Mouse (Mus musculus) forebrain, embryonic 14.5 days (tissue): Measurements from ENCODE around the gene Rag2. TPM values are rescaled to one million over a fixed set of nuclear protein-coding genes. Genes with fewer than 3 reads are reported as not detected.

ENCODE experiments used
- ATAC-seq: fragments of 200-750 bp; cut with Nextera tagmentation; 2 replicates; pipeline ENCODE4 v1.8.0; 2017; ENCODE audit warnings: mild to moderate bottlenecking, moderate library complexity
- DNase-seq: peaks from one replicate; pipeline ENCODE4 v3.0.0-alpha.2; 2015; ENCODE audit warnings: low spot score
- H3K27ac ChIP-seq: fragments of 300-500 bp; sonication (generic); 2 replicates; pipeline ENCODE4 v1.5.1; 2014; ENCODE audit warnings: low read depth, mild to moderate bottlenecking, control low read depth, low read length, moderate library complexity
- H3K27me3 ChIP-seq: fragments of 300-500 bp; sonication (generic); replicated peaks from 2 replicates; pipeline ENCODE4 v1.6.1; 2014; ENCODE audit warnings: low read length, control low read depth, mixed read lengths; ENCODE audit not compliant: control insufficient read depth, insufficient read depth
- H3K36me3 ChIP-seq: fragments of 300-500 bp; sonication (generic); 2 replicates; pipeline ENCODE4 v1.6.1; 2014; ENCODE audit warnings: low read length, control low read depth; ENCODE audit not compliant: control insufficient read depth, insufficient read depth
- H3K4me1 ChIP-seq: fragments of 300-500 bp; sonication (generic); 2 replicates; pipeline ENCODE4 v1.6.1; 2014; ENCODE audit warnings: antibody characterized with exemption, low read length, control low read depth; ENCODE audit not compliant: control insufficient read depth, insufficient read depth
- H3K4me2 ChIP-seq: fragments of 300-500 bp; sonication (generic); 2 replicates; pipeline ENCODE4 v1.6.1; 2014; ENCODE audit warnings: mild to moderate bottlenecking, control low read depth, low read length
- H3K4me3 ChIP-seq: fragments of 300-500 bp; sonication (generic); 2 replicates; pipeline ENCODE4 v1.5.1; 2014; ENCODE audit warnings: low read depth, low read length, control low read depth
- H3K9ac ChIP-seq: fragments of 300-500 bp; sonication (generic); 2 replicates; pipeline ENCODE4 v1.6.1; 2014; ENCODE audit warnings: mild to moderate bottlenecking, low read length, control low read depth, moderate library complexity
- H3K9me3 ChIP-seq: fragments of 300-500 bp; sonication (generic); replicated peaks from 2 replicates; pipeline ENCODE4 v1.6.1; 2016; ENCODE audit warnings: low read length, control low read depth, mixed read lengths; ENCODE audit not compliant: control insufficient read depth
- WGBS: fragments of 180-500 bp; shearing (Covaris S2); extraction: QIAGEN DNeasy Blood & Tissue Kit; methylation state at CpG from one replicate; pipeline ENCODE4 v1.1.7; 2014; 5-methylcytosine and 5-hydroxymethylcytosine counted together
- polyA plus RNA-seq: library from polyadenylated mRNA; unstranded; fragments of >200 nt; fragmentation: Nextera tagmentation; extraction: Ambion mirVana; gene quantifications from 2 replicates; pipeline ENCODE4 v1.2.1, GENCODE M21; 2014

Gene Rag2
- polyA plus RNA-seq, 1 experiment from 2014 or later: 0.14 TPM

DNA sequence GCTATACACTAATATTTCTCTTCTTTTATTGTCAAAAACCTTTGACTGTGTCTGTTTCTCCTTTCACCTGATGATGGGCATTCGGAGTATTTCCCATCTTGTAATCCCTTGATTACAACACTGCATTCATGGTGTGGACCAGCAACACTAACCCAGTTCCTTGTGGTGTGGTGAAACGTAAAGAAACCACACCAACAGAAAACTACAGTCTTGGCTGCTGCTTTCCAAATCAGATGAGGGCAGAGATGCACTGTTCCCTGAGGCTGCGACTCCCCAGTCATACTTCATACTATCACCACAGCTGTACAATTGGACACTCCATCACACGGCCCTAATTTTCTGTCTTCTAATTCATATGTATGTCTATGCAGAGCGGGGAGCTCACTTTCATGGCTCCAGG, 29.8 kb upstream of the Rag2 start:
- no peak for ATAC-seq
- no peaks in the 10 kb centered on the region for H3K36me3 ChIP-seq
- peaks cover 29% of the 10 kb centered on the region for H3K4me1 ChIP-seq
- H3K27me3 ChIP-seq: no peaks in the 10 kb centered on the region
- no peak overlapping the region for H3K4me2 ChIP-seq
- H3K9me3 ChIP-seq: no peaks in the 10 kb centered on the region
- H3K4me3 ChIP-seq: no peak overlapping the region
- WGBS: 82% methylated on average over 5 of the region's 5 CpGs
- DNase-seq: no peak
- no peak overlapping the region for H3K27ac ChIP-seq
- H3K9ac ChIP-seq: no peak overlapping the region

DNA sequence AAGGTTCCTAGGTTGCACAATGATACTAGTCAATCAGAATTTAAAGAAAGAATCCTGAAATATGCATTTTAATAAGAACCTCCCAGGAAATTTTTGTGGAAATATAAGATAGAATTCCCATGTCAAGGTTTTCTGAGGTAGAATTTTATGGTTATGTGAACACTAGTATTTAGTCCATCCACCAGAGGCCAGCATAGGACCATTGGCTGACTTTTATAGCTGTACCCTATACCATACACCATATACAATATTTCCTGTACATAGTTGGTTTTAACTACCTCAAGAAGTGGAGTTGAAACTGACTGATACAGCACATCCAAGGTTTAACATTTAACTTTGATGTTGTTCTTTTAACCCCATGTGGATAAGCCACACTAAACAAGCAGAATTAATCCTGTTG, 27.3 kb upstream of the Rag2 start:
- Histone ChIP-seq H3K27me3 (no peaks in the 10 kb centered on the region), H3K4me3 (no peak overlapping the region), H3K9ac (no peak overlapping the region), H3K27ac (no peak overlapping the region), H3K4me1 (peaks cover 27% of the 10 kb centered on the region), H3K36me3 (no peaks in the 10 kb centered on the region), H3K9me3 (no peaks in the 10 kb centered on the region), H3K4me2 (no peak overlapping the region)
- DNase-seq (peak; percentile 24), ATAC-seq (no peak)

DNA sequence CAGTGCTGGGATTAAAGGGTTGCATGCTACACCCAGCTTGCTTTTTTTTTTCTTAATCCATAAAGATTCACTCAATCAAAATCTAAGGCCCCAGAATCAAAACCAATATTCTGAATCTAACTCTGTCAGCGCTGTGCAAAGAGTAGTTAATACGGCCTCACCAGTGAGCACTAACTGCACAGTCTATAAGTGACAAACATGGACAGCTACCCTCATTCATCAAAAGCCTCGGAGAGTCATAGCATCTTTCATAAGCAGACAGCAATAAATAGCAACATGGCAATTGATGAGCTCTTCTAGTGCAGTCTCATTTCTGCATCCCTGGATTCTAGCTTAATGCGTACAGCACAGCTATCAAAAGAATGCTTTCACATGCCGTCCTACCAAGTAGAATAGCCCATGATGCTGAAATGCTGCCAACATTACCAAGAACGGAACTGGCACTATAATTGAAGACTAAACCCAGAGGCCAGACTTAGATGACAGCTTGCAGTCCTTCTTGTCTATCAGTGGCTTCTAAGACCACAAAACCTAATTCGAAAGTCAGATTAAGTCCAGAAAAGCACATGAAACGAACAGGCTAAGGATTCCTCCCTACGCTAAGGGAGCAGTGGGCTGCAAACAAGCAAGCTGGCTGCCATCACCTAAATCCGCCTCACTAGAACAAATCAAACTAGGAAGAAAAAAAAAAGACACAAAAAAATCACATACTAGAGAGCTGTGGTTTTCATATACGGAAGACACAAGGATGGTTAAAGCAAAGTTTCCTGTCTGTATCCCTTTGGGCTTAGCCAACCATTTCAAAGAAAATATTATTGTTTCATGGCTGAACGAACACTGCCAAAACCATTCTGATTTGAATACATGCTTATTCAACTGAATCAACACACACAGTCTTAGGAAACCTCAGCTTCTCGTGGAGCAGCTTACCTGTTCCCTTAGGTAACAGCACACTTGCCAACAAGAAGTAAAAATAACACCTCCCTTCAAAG, 26.0 kb upstream of the Rag2 start:
- no peak overlapping the region for H3K4me3 ChIP-seq
- no peaks in the 10 kb centered on the region for H3K9me3 ChIP-seq
- H3K27me3 ChIP-seq: no peaks in the 10 kb centered on the region
- DNase-seq (peak; percentile 73), ATAC-seq (peak; percentile 28; the same call in 1 of the 2 replicates)
- no peaks in the 10 kb centered on the region for H3K36me3 ChIP-seq
- H3K4me2 ChIP-seq: peak overlapping the region; percentile 33; the same call in 1 of the 2 replicates
- 32% methylated on average over 13 of the region's 13 CpGs for WGBS
- peaks cover 19% of the 10 kb centered on the region for H3K4me1 ChIP-seq
- H3K27ac ChIP-seq: no peak overlapping the region
- H3K9ac ChIP-seq: no peak overlapping the region

DNA sequence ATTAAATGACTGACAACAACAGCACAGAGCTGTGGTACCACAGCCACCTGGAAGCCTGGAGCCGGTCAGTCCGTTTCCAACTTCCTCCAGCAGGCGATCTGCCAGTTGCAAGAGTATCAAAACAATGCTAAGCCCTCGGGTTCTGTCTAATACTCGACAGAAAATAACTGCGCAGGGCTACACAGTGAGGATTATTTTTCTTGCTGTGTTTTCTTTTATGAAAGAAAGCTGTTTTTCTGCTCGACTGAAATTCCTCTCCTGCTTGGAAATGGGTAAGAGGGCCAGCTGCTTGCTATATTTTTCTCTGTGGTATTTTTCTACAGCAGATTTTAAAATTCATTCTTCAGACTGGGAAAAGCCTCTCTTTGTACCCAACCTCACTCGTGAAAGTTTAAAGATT, 23.8 kb upstream of the Rag2 start:
- Histone ChIP-seq H3K4me1 (peaks cover 19% of the 10 kb centered on the region; the same call in 1 of the 2 replicates), H3K9me3 (no peaks in the 10 kb centered on the region), H3K27me3 (no peaks in the 10 kb centered on the region), H3K36me3 (no peaks in the 10 kb centered on the region), H3K27ac (0 out of 2 replicates have a peak overlapping the region, but pooled peaks have one; percentile 23), H3K4me3 (no peak overlapping the region), H3K4me2 (peak overlapping the region; percentile 8; the same call in 1 of the 2 replicates), H3K9ac (no peak overlapping the region)
- DNase-seq: peak; percentile 78
- 12% methylated on average over 8 of the region's 8 CpGs for WGBS
- ATAC-seq: peak; percentile 67

DNA sequence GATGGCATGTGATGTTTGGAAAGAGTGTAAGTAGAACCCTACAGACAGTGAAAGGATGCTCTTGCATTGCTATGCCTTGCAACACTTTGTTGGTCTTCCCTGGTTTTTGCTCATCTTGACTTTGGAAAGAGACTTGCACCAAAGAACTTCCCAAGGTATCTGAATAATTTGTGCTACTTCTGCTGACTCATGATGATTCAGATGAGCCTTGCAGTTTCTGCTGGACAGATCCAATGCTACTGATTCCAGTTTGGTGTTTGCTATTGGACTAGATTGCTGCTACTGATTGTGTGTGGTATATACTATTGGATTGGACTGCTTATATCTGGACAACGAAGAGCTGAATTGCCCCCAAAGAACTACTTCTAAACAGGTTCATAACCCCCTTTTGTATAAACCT, 21.4 kb upstream of the Rag2 start:
- Histone ChIP-seq H3K9ac (no peak overlapping the region), H3K27ac (no peak overlapping the region), H3K36me3 (no peaks in the 10 kb centered on the region), H3K4me3 (no peak overlapping the region), H3K9me3 (no peaks in the 10 kb centered on the region), H3K4me2 (no peak overlapping the region), H3K27me3 (no peaks in the 10 kb centered on the region), H3K4me1 (peaks cover 19% of the 10 kb centered on the region; the same call in 1 of the 2 replicates)
- ATAC-seq (no peak), DNase-seq (no peak)
- WGBS: 93% methylated on average over 1 of the region's 1 CpGs

DNA sequence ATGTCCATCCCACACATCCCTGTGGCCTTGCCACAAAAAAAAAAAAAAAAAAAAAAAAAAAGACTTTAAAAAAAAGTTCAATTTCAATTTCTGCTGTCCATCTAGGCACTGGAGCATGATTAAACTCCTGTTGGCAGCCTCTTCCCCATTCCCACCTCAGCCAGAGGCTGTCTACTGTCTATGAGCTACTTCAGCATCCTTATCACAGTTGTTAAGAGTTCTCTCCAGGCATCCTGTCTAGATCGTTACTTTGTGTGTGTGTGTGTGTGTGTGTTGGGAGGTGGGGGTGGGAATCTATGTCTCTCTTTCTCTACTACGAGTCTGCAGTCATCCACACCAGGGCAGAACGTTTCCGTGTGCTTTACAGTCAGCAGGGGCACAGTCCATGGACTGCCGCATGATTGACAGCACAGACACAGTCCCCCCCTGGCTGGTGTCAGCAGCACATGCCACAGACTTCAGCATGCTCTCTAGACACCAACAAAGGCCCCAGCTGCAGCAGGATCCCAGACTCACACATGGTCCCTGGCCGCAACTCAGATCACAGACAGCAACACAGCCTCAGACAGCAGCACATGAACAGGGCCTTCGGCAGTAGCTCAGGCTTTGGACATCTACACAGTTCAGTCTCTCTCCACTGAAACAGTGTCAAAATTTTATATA, 16.2 kb upstream of the Rag2 start:
- Histone ChIP-seq H3K4me1 (0 out of 2 replicates have a peak, but pooled peaks cover 6% of the 10 kb centered on the region), H3K4me3 (no peak overlapping the region), H3K9ac (no peak overlapping the region), H3K9me3 (no peaks in the 10 kb centered on the region), H3K4me2 (no peak overlapping the region), H3K27me3 (no peaks in the 10 kb centered on the region), H3K27ac (no peak overlapping the region), H3K36me3 (no peaks in the 10 kb centered on the region)
- WGBS: 38% methylated on average over 7 of the region's 7 CpGs
- ATAC-seq: peak; percentile 95
- DNase-seq: peak; percentile 66

DNA sequence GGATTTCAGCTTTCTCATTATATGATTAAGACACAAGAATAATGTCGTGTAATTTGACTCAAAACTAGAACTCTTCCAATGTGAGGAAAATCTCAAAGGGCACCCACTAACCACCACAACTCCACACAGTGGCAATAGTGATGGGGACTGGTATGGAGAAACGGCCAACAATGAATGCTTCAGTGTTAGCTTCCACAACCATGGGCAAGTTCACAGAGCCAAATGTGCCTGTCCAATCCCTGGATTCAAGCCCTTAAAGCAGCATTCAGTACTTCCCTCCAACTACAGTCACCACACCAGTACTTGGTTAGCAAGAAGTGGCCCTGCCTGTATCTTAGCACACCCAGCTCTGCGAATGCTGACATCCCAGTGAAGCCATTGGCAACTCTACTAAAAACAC, 13.7 kb upstream of the Rag2 start:
- H3K27ac ChIP-seq: no peak overlapping the region
- no peak overlapping the region for H3K9ac ChIP-seq
- no peak overlapping the region for H3K4me3 ChIP-seq
- H3K4me2 ChIP-seq: no peak overlapping the region
- WGBS: 93% methylated on average over 3 of the region's 3 CpGs
- no peak for ATAC-seq
- no peaks in the 10 kb centered on the region for H3K36me3 ChIP-seq
- H3K27me3 ChIP-seq: no peaks in the 10 kb centered on the region
- H3K9me3 ChIP-seq: no peaks in the 10 kb centered on the region
- no peak for DNase-seq
- H3K4me1 ChIP-seq: 0 out of 2 replicates have a peak, but pooled peaks cover 6% of the 10 kb centered on the region

DNA sequence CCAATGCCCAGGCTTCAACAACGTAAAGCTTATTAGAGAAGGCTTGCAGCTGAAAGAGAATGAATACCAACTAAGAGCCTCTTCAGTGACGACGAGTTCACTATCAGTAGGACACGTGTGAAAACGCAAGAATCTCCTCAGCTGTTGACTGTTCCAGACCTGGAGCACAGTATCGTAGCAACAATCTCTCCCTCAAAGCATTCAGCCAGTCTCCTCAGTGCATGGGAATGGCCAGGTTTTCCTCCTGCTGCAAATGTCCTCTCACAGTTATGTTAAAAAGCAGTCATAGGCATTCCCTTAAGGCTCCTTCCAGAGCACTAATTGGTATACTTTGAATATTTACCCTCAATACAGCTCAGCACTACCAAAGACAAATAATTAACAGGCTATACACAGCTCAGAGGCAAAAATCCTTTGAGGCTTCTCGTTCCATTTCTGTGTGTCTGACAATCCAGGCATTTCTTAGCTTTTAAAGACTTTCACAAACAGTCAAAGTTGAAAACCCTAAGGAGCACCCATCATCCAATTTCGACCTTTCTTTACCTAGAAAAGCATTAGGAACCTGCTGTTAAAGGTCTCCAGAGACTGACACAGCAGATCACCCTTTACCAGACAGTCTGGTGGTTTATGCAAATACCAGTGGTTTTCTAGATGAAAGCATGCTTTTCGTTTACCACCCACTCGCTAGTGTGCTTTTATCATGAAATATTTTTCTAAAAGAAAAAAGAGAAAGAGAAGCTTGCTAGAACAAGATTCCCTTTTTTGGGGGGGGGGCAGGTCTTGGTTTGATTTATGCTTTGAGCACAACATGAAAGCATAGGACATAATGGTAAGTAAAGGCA, 8.8 kb upstream of the Rag2 start:
- Histone ChIP-seq H3K27me3 (no peaks in the 10 kb centered on the region), H3K9me3 (no peaks in the 10 kb centered on the region), H3K4me1 (0 out of 2 replicates have a peak, but pooled peaks cover 3% of the 10 kb centered on the region), H3K4me2 (no peak overlapping the region), H3K4me3 (no peak overlapping the region), H3K9ac (no peak overlapping the region), H3K27ac (no peak overlapping the region), H3K36me3 (no peaks in the 10 kb centered on the region)
- no peak for DNase-seq
- 0 out of 2 replicates have a peak, but pooled peaks have one; percentile 40 for ATAC-seq
- 47% methylated on average over 10 of the region's 10 CpGs for WGBS
